Mouse (Mus musculus): ENCODE results near the gene Ap1m2. TPM values are rescaled to one million over a fixed set of nuclear protein-coding genes. Genes with fewer than 3 reads are reported as not detected.
"Not testable (repeated sequence)": the region's sequence is repeated elsewhere in the genome, so short reads cannot be mapped to it uniquely, and the experiment has no call there.

Ap1m2 gene
- polyA plus RNA-seq, 1 experiment from 2014 or later: 46.9 TPM

DNA sequence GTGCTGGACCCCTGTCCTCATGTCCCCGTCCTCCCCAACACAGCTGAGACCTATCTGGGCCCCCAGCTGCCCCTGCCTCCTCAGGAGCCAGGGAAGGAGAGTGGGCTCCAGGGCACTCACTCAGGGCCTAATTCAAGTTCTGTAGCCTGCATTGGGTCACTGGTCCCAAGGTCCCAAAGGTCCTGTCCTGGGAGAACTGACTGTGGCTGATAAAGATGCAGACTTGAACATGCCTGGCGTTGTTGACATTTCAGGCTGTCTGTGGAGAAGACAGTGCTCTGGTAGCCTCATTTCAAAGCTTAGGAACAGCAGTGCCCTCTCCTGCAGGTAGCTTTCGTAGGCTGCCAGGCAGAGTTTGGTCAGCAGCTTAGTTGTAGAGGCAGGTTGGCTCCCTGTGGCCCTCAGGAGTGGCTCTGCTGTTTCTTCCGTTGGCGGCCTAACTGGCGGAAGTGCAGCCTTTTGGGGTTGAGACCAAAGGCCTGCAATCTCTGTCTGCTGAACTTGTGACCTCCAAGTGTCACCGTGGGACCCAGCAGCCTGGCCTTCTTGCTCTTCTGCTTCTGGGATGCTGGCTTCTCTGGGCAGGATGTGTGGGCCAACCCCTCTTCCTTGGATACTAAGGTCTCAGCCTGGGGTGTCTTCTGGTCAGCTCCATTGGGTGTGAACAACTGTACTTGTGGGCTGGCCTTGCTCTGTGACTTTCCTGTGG lies 38.5 kb downstream of the Ap1m2 start:
- peaks cover 97% of the 10 kb centered on the region for H3K36me3 ChIP-seq
- ATAC-seq (ENCODE audit: insufficient number of reproducible peaks, low FRiP score, low TSS enrichment, low read depth): no peak
- H3K27me3 ChIP-seq: no peaks in the 10 kb centered on the region
- no peak overlapping the region for H3K9ac ChIP-seq
- H3K9me3 ChIP-seq (replicated peaks): no peaks in the 10 kb centered on the region
- H3K27ac ChIP-seq (replicated peaks): no peak overlapping the region
- 81% methylated on average over 7 of the region's 7 CpGs for WGBS
- no peak overlapping the region for H3K4me2 ChIP-seq (replicated peaks)
- H3K4me3 ChIP-seq (replicated peaks): no peak overlapping the region
- H3K4me1 ChIP-seq: no peaks in the 10 kb centered on the region

- no peaks in the 10 kb centered on the region for H3K4me1 ChIP-seq
- no peak overlapping the region for H3K9ac ChIP-seq
- H3K4me3 ChIP-seq (replicated peaks): no peak overlapping the region
- peaks cover 97% of the 10 kb centered on the region for H3K36me3 ChIP-seq
- no peaks in the 10 kb centered on the region for H3K9me3 ChIP-seq (replicated peaks)
- no peak overlapping the region for H3K27ac ChIP-seq (replicated peaks)
- H3K27me3 ChIP-seq: no peaks in the 10 kb centered on the region
- WGBS: 83% methylated on average over 8 of the region's 8 CpGs
- no peak overlapping the region for H3K4me2 ChIP-seq (replicated peaks)
- ATAC-seq (ENCODE audit: insufficient number of reproducible peaks, low FRiP score, low TSS enrichment, low read depth): no peak
Measured at GRCm38 (mm10) chr9:21273094-21273493, 39.0 kb downstream of the Ap1m2 start.

DNA sequence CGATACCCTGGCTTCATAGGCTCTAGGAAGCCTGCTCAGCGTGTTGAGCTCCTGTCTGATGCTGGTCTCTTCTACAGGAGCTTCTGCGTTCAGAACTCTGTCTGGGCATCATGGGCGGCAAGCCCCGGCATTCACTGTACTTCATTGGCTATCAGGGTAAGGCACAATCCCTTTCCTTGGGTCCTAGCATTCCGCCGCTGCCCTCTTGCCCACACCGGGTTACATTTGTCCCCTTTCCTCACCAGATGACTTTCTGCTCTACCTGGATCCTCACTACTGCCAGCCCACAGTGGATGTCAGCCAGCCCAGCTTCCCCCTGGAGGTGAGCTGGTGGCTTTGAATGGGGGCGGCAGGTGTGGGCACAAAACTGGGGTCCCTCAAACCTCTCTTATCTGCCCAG lies 39.7 kb downstream of the Ap1m2 start:
- no peak overlapping the region for H3K9ac ChIP-seq
- H3K9me3 ChIP-seq (replicated peaks): no peaks in the 10 kb centered on the region
- no peak overlapping the region for H3K27ac ChIP-seq (replicated peaks)
- no peak overlapping the region for H3K4me3 ChIP-seq (replicated peaks)
- H3K36me3 ChIP-seq: peaks cover 92% of the 10 kb centered on the region
- no peaks in the 10 kb centered on the region for H3K4me1 ChIP-seq
- no peak overlapping the region for H3K4me2 ChIP-seq (replicated peaks)
- 89% methylated on average over 9 of the region's 9 CpGs for WGBS
- H3K27me3 ChIP-seq: no peaks in the 10 kb centered on the region
- no peak for ATAC-seq (ENCODE audit: insufficient number of reproducible peaks, low FRiP score, low TSS enrichment, low read depth)

GRCm38 (mm10) chr9:21269590-21269989 lies 42.5 kb downstream of the Ap1m2 start:
- peaks cover 64% of the 10 kb centered on the region for H3K36me3 ChIP-seq
- not testable (repeated sequence) for H3K4me2 ChIP-seq (replicated peaks); H3K9me3 ChIP-seq (replicated peaks); H3K4me3 ChIP-seq (replicated peaks); ATAC-seq (ENCODE audit: insufficient number of reproducible peaks, low FRiP score, low TSS enrichment, low read depth); H3K27ac ChIP-seq (replicated peaks); H3K27me3 ChIP-seq; H3K9ac ChIP-seq
- peaks cover 19% of the 10 kb centered on the region for H3K4me1 ChIP-seq
- WGBS: 60% methylated on average over 5 of the region's 5 CpGs

DNA sequence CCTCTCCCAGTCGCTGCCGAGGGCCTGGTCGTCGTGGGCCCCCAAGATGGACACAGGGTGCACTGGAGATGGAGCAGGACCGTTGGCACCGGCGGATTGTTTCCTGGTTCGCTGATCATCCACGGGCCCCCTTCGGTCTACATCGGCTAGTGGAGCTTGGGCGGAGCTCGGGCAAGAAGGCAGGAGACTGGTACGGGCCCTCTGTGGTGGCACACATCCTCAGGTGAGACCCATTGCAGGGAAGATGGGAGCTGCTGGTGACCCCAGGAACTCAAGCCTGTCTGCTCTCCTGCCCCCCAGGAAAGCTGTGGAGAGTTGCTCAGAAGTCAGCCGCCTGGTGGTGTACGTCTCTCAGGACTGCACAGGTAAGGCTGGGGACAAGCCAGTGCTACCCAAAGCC lies 43.8 kb downstream of the Ap1m2 start:
- no peaks in the 10 kb centered on the region for H3K27me3 ChIP-seq
- 94% methylated on average over 16 of the region's 16 CpGs for WGBS
- peaks cover 24% of the 10 kb centered on the region for H3K4me1 ChIP-seq
- H3K4me2 ChIP-seq (replicated peaks): no peak overlapping the region
- no peaks in the 10 kb centered on the region for H3K9me3 ChIP-seq (replicated peaks)
- H3K9ac ChIP-seq: no peak overlapping the region
- H3K36me3 ChIP-seq: peaks cover 52% of the 10 kb centered on the region
- no peak for ATAC-seq (ENCODE audit: insufficient number of reproducible peaks, low FRiP score, low TSS enrichment, low read depth)
- no peak overlapping the region for H3K27ac ChIP-seq (replicated peaks)
- no peak overlapping the region for H3K4me3 ChIP-seq (replicated peaks)

- Histone ChIP-seq H3K27me3 (no peaks in the 10 kb centered on the region), H3K4me2 (replicated peaks) (0 out of 2 replicates have a peak overlapping the region, but pooled peaks have one; percentile 76), H3K9me3 (replicated peaks) (no peaks in the 10 kb centered on the region), H3K4me3 (replicated peaks) (peak overlapping the region; percentile 87; the same call in 1 of the 2 replicates), H3K36me3 (peaks cover 38% of the 10 kb centered on the region), H3K4me1 (peaks cover 24% of the 10 kb centered on the region), H3K9ac (no peak overlapping the region), H3K27ac (replicated peaks) (no peak overlapping the region)
- WGBS: 90% methylated on average over 5 of the region's 5 CpGs
- ATAC-seq (ENCODE audit: insufficient number of reproducible peaks, low FRiP score, low TSS enrichment, low read depth): no peak
Measured at GRCm38 (mm10) chr9:21266889-21267288, 45.2 kb downstream of the Ap1m2 start.

DNA sequence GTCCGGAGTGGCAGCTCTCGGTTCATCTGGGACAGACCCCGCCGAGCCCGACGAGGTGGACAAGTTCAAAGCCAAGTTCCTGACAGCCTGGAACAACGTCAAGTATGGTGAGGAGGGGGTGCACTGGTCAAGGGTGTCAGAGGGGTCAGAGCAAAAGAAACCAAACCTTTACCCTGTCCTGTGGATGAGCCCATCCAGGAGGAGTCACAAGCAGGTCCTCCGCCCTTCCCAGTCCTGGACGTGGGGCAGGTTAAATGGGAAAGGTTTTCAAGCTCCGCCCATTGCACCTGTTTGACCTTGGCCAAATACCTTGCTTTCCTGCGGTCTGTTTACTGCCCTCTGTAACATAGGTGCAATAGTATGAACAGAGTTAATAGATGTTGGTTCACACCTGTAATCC lies 46.5 kb downstream of the Ap1m2 start:
- 0 out of 2 replicates have a peak, but pooled peaks have one; percentile 9 for ATAC-seq (ENCODE audit: insufficient number of reproducible peaks, low FRiP score, low TSS enrichment, low read depth)
- H3K27me3 ChIP-seq: no peaks in the 10 kb centered on the region
- H3K9ac ChIP-seq: peak overlapping the region; percentile 88
- 4% methylated on average over 11 of the region's 11 CpGs for WGBS
- no peaks in the 10 kb centered on the region for H3K9me3 ChIP-seq (replicated peaks)
- H3K4me2 ChIP-seq (replicated peaks): peak overlapping the region; percentile 76
- H3K36me3 ChIP-seq: peaks cover 25% of the 10 kb centered on the region
- peaks cover 24% of the 10 kb centered on the region for H3K4me1 ChIP-seq
- H3K4me3 ChIP-seq (replicated peaks): peak overlapping the region; percentile 87
- peak overlapping the region; percentile 89 for H3K27ac ChIP-seq (replicated peaks)

DNA sequence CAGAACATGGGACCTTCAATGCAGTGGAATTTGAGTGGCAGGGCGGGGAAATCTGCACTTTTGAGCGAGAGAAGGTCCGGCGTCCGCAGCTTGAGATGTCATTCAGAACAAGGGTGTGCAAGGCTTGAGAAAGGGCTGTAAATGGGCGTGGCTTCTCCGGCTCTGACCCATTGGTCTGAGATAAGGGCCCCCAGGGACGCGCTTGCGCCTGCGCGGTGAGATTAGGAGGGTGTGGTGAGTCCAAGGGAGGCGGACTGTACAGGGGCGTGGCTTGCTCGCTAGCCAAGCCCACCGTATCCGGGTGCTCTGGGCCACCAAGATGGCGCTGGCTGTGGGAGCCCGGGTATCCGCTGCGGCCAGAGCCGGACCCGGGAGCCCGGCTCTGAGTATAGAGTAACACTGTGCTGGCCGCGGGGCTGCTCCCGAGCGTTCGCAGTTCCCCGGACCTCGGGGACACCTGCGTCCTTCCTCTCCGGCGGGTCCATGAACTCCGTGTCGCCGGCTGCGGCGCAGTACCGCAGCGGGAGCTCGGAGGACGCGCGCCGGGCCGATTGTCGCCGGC lies 47.1 kb downstream of the Ap1m2 start, which contains the start of gene Atg4d:
Gene Atg4d, plus strand, starts transcription at position 294 of the 562 bp plus-strand sequence.
- under 1% methylated on average over 48 of the region's 49 CpGs for WGBS
- peaks cover 24% of the 10 kb centered on the region for H3K4me1 ChIP-seq
- peak within 1 kb of the TSS; percentile 87 for H3K4me3 ChIP-seq (replicated peaks)
- no peaks in the 10 kb centered on the region for H3K9me3 ChIP-seq (replicated peaks)
- peak within 1 kb of the TSS; percentile 88 for H3K9ac ChIP-seq
- peaks cover 19% of the 10 kb centered on the region for H3K36me3 ChIP-seq
- peak within 1 kb of the TSS; percentile 76 for H3K4me2 ChIP-seq (replicated peaks)
- ATAC-seq (ENCODE audit: insufficient number of reproducible peaks, low FRiP score, low TSS enrichment, low read depth): peak; percentile 96
- no peaks in the 10 kb centered on the region for H3K27me3 ChIP-seq
- peak within 1 kb of the TSS; percentile 89 for H3K27ac ChIP-seq (replicated peaks)

- peak overlapping the region; percentile 88; the same call in 1 of the 2 replicates for H3K9ac ChIP-seq
- ATAC-seq (ENCODE audit: insufficient number of reproducible peaks, low FRiP score, low TSS enrichment, low read depth): peak; percentile 53
- WGBS: 13% methylated on average over 17 of the region's 17 CpGs
- peaks cover 24% of the 10 kb centered on the region for H3K4me1 ChIP-seq
- no peaks in the 10 kb centered on the region for H3K27me3 ChIP-seq
- H3K4me2 ChIP-seq (replicated peaks): peak overlapping the region; percentile 76
- peak overlapping the region; percentile 87 for H3K4me3 ChIP-seq (replicated peaks)
- H3K36me3 ChIP-seq: peaks cover 15% of the 10 kb centered on the region
- peak overlapping the region; percentile 89 for H3K27ac ChIP-seq (replicated peaks)
- no peaks in the 10 kb centered on the region for H3K9me3 ChIP-seq (replicated peaks)
Measured at GRCm38 (mm10) chr9:21264272-21264999, 47.7 kb downstream of the Ap1m2 start.

GRCm38 (mm10) chr9:21261831-21262230 lies 50.3 kb downstream of the Ap1m2 start:
- 44% methylated on average over 2 of the region's 2 CpGs for WGBS
- Histone ChIP-seq H3K9ac (no peak overlapping the region), H3K4me3 (replicated peaks) (no peak overlapping the region), H3K27me3 (no peaks in the 10 kb centered on the region), H3K36me3 (no peaks in the 10 kb centered on the region), H3K27ac (replicated peaks) (no peak overlapping the region), H3K4me1 (peaks cover 21% of the 10 kb centered on the region), H3K9me3 (replicated peaks) (no peaks in the 10 kb centered on the region), H3K4me2 (replicated peaks) (no peak overlapping the region)
- no peak for ATAC-seq (ENCODE audit: insufficient number of reproducible peaks, low FRiP score, low TSS enrichment, low read depth)

DNA sequence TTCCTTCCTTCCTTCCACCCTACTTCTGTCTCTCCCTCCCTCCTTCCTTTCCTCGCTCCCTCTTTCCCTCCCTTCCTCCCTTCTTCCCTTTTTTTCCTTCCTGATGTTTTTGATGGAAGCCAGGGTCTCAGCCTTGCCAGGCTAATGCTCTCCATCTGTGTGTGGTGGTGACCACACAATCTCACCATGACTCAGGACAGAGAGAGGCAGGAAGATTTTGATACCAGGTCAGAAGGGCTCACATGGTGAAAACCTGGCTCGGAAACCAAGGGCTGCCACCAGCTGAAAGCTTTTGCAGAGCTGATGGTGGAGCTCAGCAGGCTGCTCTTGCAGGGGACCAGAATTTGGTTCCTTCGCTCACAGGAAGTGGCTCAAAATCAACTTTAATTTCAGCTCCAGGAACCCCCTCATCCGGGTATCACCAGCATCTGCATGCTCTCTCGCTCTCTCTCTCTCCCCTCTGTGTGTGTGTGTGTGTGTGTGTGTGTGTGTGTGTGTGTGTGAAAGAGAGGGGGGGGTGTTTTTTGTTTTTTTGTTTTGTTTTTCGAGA lies 51.6 kb downstream of the Ap1m2 start:
- no peak overlapping the region for H3K4me3 ChIP-seq (replicated peaks)
- H3K4me2 ChIP-seq (replicated peaks): no peak overlapping the region
- H3K36me3 ChIP-seq: no peaks in the 10 kb centered on the region
- no peak overlapping the region for H3K27ac ChIP-seq (replicated peaks)
- peaks cover 9% of the 10 kb centered on the region for H3K4me1 ChIP-seq
- WGBS: 61% methylated on average over 6 of the region's 6 CpGs
- no peaks in the 10 kb centered on the region for H3K27me3 ChIP-seq
- ATAC-seq (ENCODE audit: insufficient number of reproducible peaks, low FRiP score, low TSS enrichment, low read depth): no peak
- H3K9me3 ChIP-seq (replicated peaks): no peaks in the 10 kb centered on the region
- H3K9ac ChIP-seq: no peak overlapping the region
